Mouse (Mus musculus) limb, embryonic 10.5 days (tissue): ENCODE measurements around the gene Gabrd. TPM values are rescaled to one million over a fixed set of nuclear protein-coding genes. Genes with fewer than 3 reads are reported as not detected.
"Not testable (repeated sequence)": the region's sequence is repeated elsewhere in the genome, so short reads cannot be mapped to it uniquely, and the experiment has no call there.

Experiments used
- DNase-seq: peaks from one replicate; pipeline ENCODE4 v3.0.0-alpha.2; 2017; ENCODE audit warnings: low spot score
- H3K27ac ChIP-seq: fragments of 300-500 bp; sonication (generic); 2 replicates; pipeline ENCODE4 v1.5.1; 2016; ENCODE audit warnings: mild to moderate bottlenecking
- H3K27me3 ChIP-seq: fragments of 300-500 bp; sonication (generic); 2 replicates; pipeline ENCODE4 v1.6.1; 2016; ENCODE audit warnings: low read depth, mild to moderate bottlenecking; ENCODE audit not compliant: poor library complexity, severe bottlenecking
- H3K36me3 ChIP-seq: fragments of 300-500 bp; sonication (generic); 2 replicates; pipeline ENCODE4 v1.6.1; 2016; ENCODE audit warnings: mild to moderate bottlenecking, moderate library complexity
- H3K4me1 ChIP-seq: fragments of 300-500 bp; sonication (generic); 2 replicates; pipeline ENCODE4 v1.6.1; 2016
- H3K4me3 ChIP-seq: fragments of 300-500 bp; sonication (generic); 2 replicates; pipeline ENCODE4 v1.5.1; 2016; ENCODE audit warnings: mild to moderate bottlenecking, moderate library complexity
- H3K9me3 ChIP-seq: fragments of 300-500 bp; sonication (generic); replicated peaks from 2 replicates; pipeline ENCODE4 v1.6.1; 2016; ENCODE audit warnings: mild to moderate bottlenecking
- WGBS: fragments of 180-500 bp; shearing (Covaris S2); methylation state at CpG from one replicate; pipeline ENCODE4 v1.1.7; 2016; 5-methylcytosine and 5-hydroxymethylcytosine counted together
- polyA plus RNA-seq: library from polyadenylated mRNA; unstranded; fragments of >200 nt; fragmentation: Nextera tagmentation; extraction: Ambion mirVana; gene quantifications from 2 replicates; pipeline ENCODE4 v1.2.1, GENCODE M21; 2016

Gabrd gene
- not detected in 2 replicates for polyA plus RNA-seq

DNA sequence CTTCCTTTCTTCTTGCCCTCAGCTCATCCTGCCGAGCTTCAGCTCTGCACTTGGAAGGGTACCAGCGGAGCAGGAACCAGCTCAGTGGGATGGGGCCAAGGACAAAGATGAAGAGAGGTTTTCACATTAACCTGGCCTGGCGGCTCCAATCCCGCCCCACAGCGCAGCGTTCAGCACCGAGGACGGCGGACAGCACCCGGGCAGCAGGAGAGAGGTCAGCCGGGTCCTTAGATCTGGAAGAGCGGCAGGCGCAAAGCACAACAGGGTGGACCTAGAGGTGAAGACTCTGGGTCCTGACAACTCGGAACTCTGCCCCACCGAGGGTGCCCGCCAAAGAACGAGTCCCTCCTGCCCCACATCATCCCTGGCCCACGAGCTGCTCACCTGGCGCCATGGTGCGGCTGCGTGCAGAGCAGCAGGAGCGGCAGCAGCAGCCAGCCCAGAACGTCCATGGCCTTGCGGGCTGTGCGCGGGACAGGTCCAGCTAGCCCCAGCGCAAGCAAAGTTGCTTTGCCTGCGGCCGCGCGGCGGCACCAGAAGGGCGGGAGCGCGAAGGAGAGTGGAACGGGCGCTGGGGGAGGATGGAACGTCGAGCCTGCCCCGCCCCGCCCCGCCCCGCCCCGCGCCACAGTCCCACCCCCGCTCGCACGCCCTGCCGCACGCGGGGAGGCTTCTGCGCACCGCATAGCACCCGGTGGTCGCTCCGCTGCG lies at the start of gene Gabrd:
Gabrd (minus strand) TSS at position 602 of the 711 bp plus-strand sequence.
- peaks cover 9% of the 10 kb centered on the region for H3K4me1 ChIP-seq
- H3K27me3 ChIP-seq = peaks cover 55% of the 10 kb centered on the region
- peak; percentile 87 for DNase-seq
- no peak within 1 kb of the TSS for H3K27ac ChIP-seq
- under 1% methylated on average over 44 of the region's 57 CpGs for WGBS
- H3K4me3 ChIP-seq = peak within 1 kb of the TSS; percentile 42
- H3K9me3 ChIP-seq = no peaks in the 10 kb centered on the region
- H3K36me3 ChIP-seq = no peaks in the 10 kb centered on the region

DNA sequence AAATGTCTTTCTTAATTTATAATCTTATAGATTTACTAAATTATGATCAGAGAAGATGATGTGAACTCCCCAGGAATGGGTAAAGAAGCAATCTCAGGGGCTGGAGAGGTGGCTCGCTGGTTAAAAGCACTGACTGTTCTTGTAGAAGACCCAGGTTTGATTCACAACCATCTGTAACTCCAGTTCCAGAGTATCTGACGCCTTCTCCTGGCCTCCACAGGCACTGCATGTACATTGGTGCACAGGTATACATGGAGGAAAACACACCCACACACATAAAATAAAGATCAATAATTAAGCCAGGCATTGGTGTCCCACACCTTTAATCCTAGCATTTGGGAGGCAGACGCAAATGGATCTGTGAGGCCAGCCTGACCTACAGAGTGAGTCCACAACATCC lies 44.9 kb upstream of the Gabrd start:
- Histone ChIP-seq H3K4me1 (no peaks in the 10 kb centered on the region), H3K27ac (no peak overlapping the region), H3K36me3 (no peaks in the 10 kb centered on the region), H3K4me3 (no peak overlapping the region), H3K27me3 (no peaks in the 10 kb centered on the region), H3K9me3 (no peaks in the 10 kb centered on the region)
- WGBS = 78% methylated on average over 3 of the region's 3 CpGs
- no peak for DNase-seq

DNA sequence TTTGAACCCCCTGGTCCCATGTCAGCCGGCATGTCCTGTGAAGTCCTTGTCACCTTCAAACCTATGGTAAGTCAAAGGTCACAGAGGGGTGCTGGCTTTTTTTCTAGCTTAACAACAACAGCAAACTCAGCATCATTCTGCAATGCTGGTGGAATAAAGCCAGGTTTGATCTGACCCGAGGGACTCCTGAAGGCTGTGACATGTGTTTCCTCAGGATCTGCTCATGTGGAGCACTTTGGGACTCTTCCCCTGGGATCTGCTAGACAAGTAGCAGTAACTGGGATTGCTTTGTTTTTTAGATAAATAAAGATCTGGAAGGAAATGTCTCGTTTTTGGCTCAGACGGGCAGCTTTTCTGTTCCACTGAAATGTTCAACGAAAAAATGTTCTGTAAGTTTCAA lies 36.1 kb upstream of the Gabrd start:
- H3K36me3 ChIP-seq = no peaks in the 10 kb centered on the region
- H3K4me3 ChIP-seq = no peak overlapping the region
- H3K27me3 ChIP-seq = no peaks in the 10 kb centered on the region
- no peaks in the 10 kb centered on the region for H3K9me3 ChIP-seq
- 84% methylated on average over 5 of the region's 5 CpGs for WGBS
- no peaks in the 10 kb centered on the region for H3K4me1 ChIP-seq
- no peak overlapping the region for H3K27ac ChIP-seq
- no peak for DNase-seq

DNA sequence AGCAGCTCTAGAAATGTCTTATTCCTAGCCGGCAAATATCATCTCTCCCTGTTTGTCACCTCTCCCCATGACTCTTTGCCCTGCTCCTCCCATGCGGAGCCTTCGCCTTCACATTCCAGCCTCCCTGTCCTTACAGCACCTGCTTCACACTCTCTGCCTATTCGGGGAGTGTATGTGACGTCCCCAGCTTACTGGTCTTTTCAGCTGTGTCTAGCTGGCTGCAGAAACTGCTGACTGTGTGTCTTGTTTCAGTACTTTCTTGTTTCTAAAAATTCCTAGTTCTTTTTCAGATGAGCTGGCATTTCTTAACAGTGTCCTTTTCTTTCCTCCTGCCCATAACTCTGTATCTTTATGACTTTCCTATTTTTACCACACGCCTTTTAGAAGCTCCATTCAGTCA lies 34.4 kb upstream of the Gabrd start:
- 85% methylated on average over 6 of the region's 6 CpGs for WGBS
- H3K36me3 ChIP-seq = no peaks in the 10 kb centered on the region

DNA sequence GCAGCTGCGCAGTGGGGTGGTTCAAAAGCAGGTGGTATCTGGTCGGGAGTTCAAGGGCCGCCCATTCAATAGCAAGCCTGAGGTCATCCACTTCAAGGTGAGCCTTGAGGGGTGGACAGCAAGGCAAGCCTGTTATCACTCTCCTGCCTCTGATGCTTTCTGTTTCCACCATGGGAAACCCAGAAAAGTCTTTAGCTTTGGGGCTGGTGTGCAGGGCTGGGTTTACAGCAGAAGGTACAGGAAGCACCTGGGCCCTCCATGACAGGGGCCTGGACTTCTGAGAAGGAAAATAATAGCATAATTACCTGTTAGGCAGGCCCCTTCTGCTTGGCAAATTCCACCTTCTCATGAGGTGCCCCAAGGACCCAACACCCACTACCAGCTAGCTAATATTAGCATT lies 31.3 kb upstream of the Gabrd start:
- Histone ChIP-seq H3K27me3 (no peaks in the 10 kb centered on the region), H3K9me3 (no peaks in the 10 kb centered on the region), H3K4me3 (no peak overlapping the region), H3K4me1 (no peaks in the 10 kb centered on the region), H3K36me3 (no peaks in the 10 kb centered on the region), H3K27ac (no peak overlapping the region)
- WGBS = 90% methylated on average over 3 of the region's 3 CpGs
- no peak for DNase-seq

More for the DNA sequence above, 34.4 kb upstream of the Gabrd start:
- Histone ChIP-seq H3K4me3 (no peak overlapping the region), H3K4me1 (no peaks in the 10 kb centered on the region), H3K9me3 (no peaks in the 10 kb centered on the region), H3K27me3 (no peaks in the 10 kb centered on the region), H3K27ac (no peak overlapping the region)
- no peak for DNase-seq

DNA sequence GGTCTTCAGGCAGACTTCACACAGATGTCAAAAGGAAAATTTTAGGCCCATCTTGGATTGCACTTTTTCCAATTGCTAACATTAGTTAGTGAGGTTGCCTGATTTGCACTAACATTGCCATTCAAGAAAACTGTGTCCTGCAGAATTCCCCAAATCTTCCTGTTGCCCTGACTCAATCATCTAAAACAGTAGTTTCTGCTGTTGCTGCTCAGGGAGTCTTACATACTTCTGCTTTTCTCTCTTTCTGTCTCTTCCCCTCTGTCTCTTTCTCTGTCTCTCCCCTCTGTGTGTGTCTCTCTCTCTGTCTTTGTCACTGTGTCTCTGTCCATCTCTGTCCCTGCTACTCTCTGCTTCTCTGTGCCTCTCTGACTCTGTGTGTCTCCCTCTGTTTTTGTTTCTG lies 30.5 kb upstream of the Gabrd start:
- no peaks in the 10 kb centered on the region for H3K36me3 ChIP-seq
- no peaks in the 10 kb centered on the region for H3K27me3 ChIP-seq
- H3K27ac ChIP-seq = no peak overlapping the region
- H3K4me3 ChIP-seq = no peak overlapping the region
- no peaks in the 10 kb centered on the region for H3K9me3 ChIP-seq
- DNase-seq = no peak
- H3K4me1 ChIP-seq = no peaks in the 10 kb centered on the region

DNA sequence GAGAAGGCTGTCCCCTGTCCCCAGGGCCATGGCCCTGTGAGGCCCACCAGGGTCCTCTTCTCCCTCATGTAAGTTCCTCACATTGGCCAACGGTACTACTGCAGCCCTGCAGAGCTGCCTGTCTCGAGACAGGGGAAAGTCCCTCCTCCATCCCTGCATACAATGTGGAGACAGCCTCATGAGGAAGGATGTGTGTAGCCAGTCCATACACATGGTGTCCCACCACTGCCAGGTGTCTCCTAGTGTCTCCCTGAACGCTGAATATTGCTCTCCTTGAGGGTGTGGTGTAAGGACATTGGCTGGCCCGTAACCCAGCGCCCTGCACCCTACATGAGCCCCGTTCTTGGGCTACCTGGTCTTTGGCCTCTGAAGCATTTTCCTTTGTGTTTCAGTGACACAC lies 28.4 kb upstream of the Gabrd start:
- 85% methylated on average over 6 of the region's 6 CpGs for WGBS
- H3K9me3 ChIP-seq = no peaks in the 10 kb centered on the region
- DNase-seq = no peak
- H3K27ac ChIP-seq = no peak overlapping the region
- no peak overlapping the region for H3K4me3 ChIP-seq
- peaks cover 2% of the 10 kb centered on the region; the same call in 1 of the 2 replicates for H3K36me3 ChIP-seq
- no peaks in the 10 kb centered on the region for H3K27me3 ChIP-seq
- no peaks in the 10 kb centered on the region for H3K4me1 ChIP-seq

DNA sequence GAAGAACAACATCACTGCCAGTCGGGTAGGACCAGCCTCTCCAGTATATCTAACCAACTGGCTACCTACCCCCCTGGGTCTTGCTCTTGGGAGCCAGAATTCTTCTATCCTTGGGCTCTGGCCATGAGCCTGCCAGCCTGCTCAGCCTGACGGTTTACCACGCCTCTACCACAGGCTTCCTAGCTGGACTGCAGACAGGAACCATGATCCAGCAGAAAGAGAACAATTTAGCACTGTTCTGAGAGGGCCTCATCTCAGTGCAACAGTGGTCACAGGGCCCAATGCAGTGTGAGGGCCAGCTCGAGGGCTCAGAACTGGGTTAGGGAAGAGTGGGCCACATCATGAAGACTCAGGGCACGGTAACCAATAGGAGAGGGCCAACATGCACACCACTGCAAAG lies 26.1 kb upstream of the Gabrd start:
- 88% methylated on average over 5 of the region's 5 CpGs for WGBS
- no peak overlapping the region for H3K27ac ChIP-seq
- no peaks in the 10 kb centered on the region for H3K4me1 ChIP-seq
- no peak for DNase-seq
- H3K4me3 ChIP-seq = no peak overlapping the region
- no peaks in the 10 kb centered on the region for H3K9me3 ChIP-seq
- no peaks in the 10 kb centered on the region for H3K27me3 ChIP-seq
- peaks cover 13% of the 10 kb centered on the region for H3K36me3 ChIP-seq

DNA sequence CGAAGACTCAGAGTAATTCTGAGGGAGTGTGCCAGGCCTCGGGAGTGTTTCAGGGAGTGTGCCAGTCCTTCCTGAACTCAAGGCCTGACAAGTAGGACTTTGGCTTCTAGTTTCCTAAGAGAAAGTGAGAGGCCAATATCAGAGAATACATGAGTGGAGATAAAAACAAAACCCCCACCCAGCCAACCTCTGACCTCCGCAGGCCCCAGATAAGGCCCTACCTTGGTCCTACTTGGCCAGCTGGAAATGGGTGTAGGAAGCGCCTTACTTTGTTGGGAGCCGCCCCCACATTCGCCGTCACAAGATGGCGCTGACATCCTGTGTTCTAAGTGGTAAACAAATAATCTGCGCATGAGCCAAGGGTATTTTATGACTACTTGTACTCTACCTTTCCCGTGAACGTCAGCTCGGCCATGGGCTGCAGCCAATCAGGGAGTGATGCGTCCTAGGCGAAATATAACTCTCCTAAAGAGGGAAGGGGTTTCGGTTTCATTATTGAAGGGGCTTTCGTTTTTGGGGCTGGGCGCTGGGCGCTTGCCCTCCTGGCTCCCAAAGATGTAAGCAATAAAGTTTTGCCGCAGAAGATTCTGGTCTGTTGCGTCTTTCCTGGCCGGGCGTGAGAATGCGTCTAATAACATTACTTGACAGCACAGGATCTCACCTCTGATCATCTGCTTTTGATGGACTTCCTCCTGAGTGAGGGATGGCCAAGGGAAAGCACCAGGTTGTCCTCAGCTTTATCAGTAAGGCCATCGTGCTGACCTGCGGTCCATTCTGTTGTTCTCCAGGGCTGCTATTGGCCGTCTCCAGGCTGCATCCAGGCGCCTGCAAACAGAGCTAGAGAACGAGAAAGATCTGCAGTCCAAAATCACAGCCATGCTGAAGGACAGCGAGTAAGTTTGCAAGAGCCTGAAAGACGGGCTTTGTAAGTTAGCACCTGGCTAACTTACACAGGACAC lies 23.8 kb upstream of the Gabrd start:
- 76% methylated on average over 22 of the region's 30 CpGs for WGBS
- H3K27me3 ChIP-seq, H3K27ac ChIP-seq, DNase-seq, H3K4me1 ChIP-seq, H3K4me3 ChIP-seq, H3K9me3 ChIP-seq: not testable (repeated sequence)
- H3K36me3 ChIP-seq = peaks cover 18% of the 10 kb centered on the region

DNA sequence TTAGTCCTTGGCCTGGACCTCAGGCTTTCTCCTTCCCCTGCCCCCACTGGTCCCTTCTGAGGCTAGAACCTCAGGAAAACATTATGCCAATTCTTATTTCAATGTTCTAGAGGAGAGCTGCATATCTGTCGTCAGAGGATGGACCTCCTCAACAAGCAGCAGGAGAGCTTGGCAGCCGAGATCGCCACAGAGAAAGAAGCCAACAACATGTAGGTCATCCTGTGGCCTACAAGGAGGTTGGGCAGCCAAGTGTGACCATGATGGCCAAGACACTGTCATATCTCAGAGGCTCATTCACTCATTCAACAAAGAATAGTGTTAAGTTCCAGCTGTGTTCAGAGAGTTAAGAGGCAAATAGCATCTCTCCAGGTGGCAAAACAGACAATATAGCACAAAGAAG lies 22.2 kb upstream of the Gabrd start:
- Histone ChIP-seq H3K27ac (no peak overlapping the region), H3K27me3 (no peaks in the 10 kb centered on the region), H3K9me3 (no peaks in the 10 kb centered on the region), H3K36me3 (peaks cover 18% of the 10 kb centered on the region), H3K4me1 (no peaks in the 10 kb centered on the region), H3K4me3 (no peak overlapping the region)
- no peak for DNase-seq
- WGBS = 92% methylated on average over 3 of the region's 3 CpGs

DNA sequence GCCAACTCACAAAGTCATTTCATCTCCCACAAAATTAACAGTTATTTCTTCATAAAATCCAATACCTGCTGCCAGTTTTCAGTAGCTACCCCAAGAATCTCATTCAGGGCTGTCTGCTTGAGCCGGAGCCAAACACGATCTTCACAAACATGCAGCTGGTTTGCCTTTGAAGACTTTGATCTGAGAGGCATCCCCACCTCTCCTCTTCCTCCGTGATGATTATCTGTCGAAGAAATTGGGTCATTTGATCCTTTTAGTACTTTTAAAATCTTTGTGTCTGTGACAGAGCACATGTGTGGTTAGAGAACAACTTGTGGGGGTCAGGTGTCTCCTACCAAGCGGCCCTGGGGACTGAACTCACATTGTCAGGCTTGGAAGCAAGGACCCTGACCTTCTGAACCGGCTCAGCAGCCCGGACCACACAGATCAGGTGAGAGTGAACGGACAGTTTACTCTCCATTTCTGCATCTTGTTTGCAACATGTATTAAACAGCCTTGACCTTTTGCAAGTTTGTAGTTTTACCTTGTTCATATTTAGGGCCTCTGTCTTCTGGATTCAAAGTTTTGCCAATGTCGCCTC lies 16.8 kb upstream of the Gabrd start:
- WGBS = 72% methylated on average over 9 of the region's 9 CpGs
- Histone ChIP-seq H3K9me3 (no peaks in the 10 kb centered on the region), H3K36me3 (0 out of 2 replicates have a peak, but pooled peaks cover 5% of the 10 kb centered on the region), H3K27ac (no peak overlapping the region), H3K4me1 (peaks cover 2% of the 10 kb centered on the region; the same call in 1 of the 2 replicates), H3K27me3 (no peaks in the 10 kb centered on the region), H3K4me3 (no peak overlapping the region)
- no peak for DNase-seq

DNA sequence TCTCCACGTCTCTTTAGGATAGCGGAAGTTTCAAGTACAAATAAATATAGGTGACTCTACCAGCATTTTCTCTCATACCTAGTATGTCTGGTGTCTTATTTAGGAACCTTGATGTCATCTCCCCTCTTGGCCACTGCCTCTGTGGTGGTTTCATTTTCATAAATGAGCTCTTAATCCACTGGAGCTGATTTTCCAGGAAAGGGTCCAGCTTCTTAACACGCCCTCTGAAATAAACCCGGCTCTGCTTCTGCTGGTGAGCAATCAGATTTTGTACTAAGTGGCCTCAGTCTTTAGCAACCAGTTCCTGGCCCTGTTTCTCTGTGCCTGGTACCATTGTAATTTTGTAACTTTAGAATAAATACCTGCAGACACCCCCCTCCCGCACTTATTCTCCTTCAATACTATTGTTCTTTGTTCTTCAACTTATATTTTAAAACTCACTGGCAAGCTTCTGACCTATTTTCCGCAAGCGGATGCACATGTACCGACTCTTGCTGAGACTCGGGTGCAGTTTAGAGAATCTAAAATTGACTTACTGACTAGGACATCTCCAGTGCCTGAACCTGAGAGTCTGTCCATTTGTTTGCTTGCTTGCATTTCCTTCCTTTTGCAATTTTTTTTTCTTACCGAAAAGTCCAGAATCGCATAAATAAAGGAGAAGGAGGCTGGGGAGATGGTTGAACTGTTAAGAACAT lies 15.9 kb upstream of the Gabrd start:
- 93% methylated on average over 11 of the region's 11 CpGs for WGBS

More for the DNA sequence above, 15.9 kb upstream of the Gabrd start:
- DNase-seq = no peak
- Histone ChIP-seq H3K27ac (no peak overlapping the region), H3K9me3 (no peaks in the 10 kb centered on the region), H3K4me1 (peaks cover 11% of the 10 kb centered on the region), H3K36me3 (0 out of 2 replicates have a peak, but pooled peaks cover 5% of the 10 kb centered on the region), H3K27me3 (no peaks in the 10 kb centered on the region), H3K4me3 (no peak overlapping the region)
